Mouse (Mus musculus): ENCODE data around the gene 2210011C24Rik. TPM values are rescaled to one million over a fixed set of nuclear protein-coding genes. Genes with fewer than 3 reads are reported as not detected.

Gene 2210011C24Rik
- polyA plus RNA-seq, 1 experiment from 2014 or later = 2.6 TPM

DNA sequence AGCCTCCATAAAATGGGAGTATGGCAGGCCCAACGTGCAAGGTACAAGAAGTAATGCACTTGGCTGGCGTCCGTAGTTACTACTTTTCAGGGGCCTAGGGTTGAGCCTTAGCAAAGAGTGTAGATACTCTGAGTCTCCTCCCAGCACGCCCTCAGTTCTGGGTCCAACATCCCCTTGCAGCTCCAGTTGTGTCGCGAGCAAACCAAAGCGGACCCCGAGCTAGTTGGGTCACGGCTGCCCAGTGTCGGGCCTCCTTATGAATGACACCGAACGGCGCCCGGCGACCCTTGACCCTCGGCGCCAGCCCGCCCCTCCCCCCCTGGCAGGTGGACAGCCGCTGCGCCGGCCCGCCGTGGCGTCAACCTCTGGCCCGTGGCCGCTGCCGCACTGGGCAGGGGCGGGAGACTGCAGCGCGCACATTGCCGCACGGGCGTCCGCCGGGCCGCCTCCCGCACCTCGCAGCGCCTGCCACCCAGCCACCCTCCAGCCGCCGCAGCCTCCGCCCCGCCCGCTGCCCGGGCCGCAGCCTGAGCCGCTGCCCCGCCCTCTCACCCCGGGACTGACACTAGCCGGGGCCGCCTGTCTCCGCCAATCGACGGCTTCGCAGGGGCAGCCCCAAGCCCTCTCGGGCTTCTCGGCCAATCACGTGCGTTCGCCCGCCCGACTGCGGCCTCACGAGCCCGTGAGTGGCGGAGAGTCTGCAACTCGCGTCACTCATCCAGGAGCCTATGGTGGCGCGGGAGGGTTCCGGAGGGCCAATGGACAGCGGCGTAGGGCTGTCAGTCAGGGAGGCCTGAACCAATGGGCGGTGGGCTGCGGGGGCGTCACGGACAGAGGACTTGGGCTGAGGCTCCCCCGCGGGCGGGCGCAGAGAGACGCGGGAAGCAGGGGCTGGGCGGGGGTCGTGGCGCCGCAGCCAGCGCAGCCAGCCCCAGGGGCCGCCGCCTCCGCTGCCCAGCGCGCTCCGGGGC, 39.5 kb downstream of the 2210011C24Rik start, which contains the start of gene Prkaca:
Gene Prkaca, plus strand, starts transcription at position 844 of the 971 bp plus-strand sequence.
- peak; percentile 99 for ATAC-seq (ENCODE audit: borderline replicate concordance, extremely low read depth, low FRiP score, low TSS enrichment)
- Histone ChIP-seq H3K4me3 (peak within 1 kb of the TSS; percentile 81), H3K36me3 (peaks cover 18% of the 10 kb centered on the region), H3K9me3 (no peaks in the 10 kb centered on the region), H3K9ac (peak within 1 kb of the TSS; percentile 74), H3K4me2 (peak within 1 kb of the TSS; percentile 93), H3K27ac (peak within 1 kb of the TSS; percentile 58), H3K27me3 (no peaks in the 10 kb centered on the region), H3K4me1 (peaks cover 33% of the 10 kb centered on the region)
- WGBS = under 1% methylated on average over 78 of the region's 94 CpGs

- H3K4me3 ChIP-seq = peak overlapping the region; percentile 81
- H3K4me1 ChIP-seq = peaks cover 25% of the 10 kb centered on the region
- ATAC-seq (ENCODE audit: borderline replicate concordance, extremely low read depth, low FRiP score, low TSS enrichment) = no peak
- H3K4me2 ChIP-seq = peak overlapping the region; percentile 93
- no peaks in the 10 kb centered on the region for H3K9me3 ChIP-seq
- peaks cover 26% of the 10 kb centered on the region for H3K36me3 ChIP-seq
- peak overlapping the region; percentile 54; the same call in 1 of the 2 replicates for H3K27ac ChIP-seq
- no peaks in the 10 kb centered on the region for H3K27me3 ChIP-seq
- WGBS = 77% methylated on average over 6 of the region's 6 CpGs
- H3K9ac ChIP-seq = peak overlapping the region; percentile 60
Observed at GRCm38 (mm10) chr8:83971661-83972060, 40.3 kb downstream of the 2210011C24Rik start.

GRCm38 (mm10) chr8:83971121-83971520, 40.9 kb downstream of the 2210011C24Rik start:
- H3K9ac ChIP-seq = no peak overlapping the region
- no peaks in the 10 kb centered on the region for H3K27me3 ChIP-seq
- H3K4me2 ChIP-seq = no peak overlapping the region
- H3K9me3 ChIP-seq = no peaks in the 10 kb centered on the region
- no peak for ATAC-seq (ENCODE audit: borderline replicate concordance, extremely low read depth, low FRiP score, low TSS enrichment)
- H3K36me3 ChIP-seq = peaks cover 30% of the 10 kb centered on the region
- no peak overlapping the region for H3K27ac ChIP-seq
- H3K4me3 ChIP-seq = no peak overlapping the region
- peaks cover 21% of the 10 kb centered on the region for H3K4me1 ChIP-seq
- WGBS = 83% methylated on average over 4 of the region's 4 CpGs

GRCm38 (mm10) chr8:83967701-83968100, 44.3 kb downstream of the 2210011C24Rik start:
- Histone ChIP-seq H3K4me1 (0 out of 2 replicates have a peak, but pooled peaks cover 5% of the 10 kb centered on the region), H3K27me3 (no peaks in the 10 kb centered on the region), H3K9ac (no peak overlapping the region), H3K4me3 (no peak overlapping the region), H3K4me2 (no peak overlapping the region), H3K9me3 (no peaks in the 10 kb centered on the region), H3K36me3 (peaks cover 30% of the 10 kb centered on the region), H3K27ac (no peak overlapping the region)
- WGBS = 88% methylated on average over 7 of the region's 7 CpGs
- ATAC-seq (ENCODE audit: borderline replicate concordance, extremely low read depth, low FRiP score, low TSS enrichment) = no peak

- Histone ChIP-seq H3K4me1 (no peaks in the 10 kb centered on the region), H3K9ac (no peak overlapping the region), H3K4me3 (no peak overlapping the region), H3K36me3 (peaks cover 28% of the 10 kb centered on the region), H3K27me3 (no peaks in the 10 kb centered on the region), H3K4me2 (no peak overlapping the region), H3K9me3 (no peaks in the 10 kb centered on the region), H3K27ac (no peak overlapping the region)
- WGBS = 81% methylated on average over 5 of the region's 5 CpGs
- no peak for ATAC-seq (ENCODE audit: borderline replicate concordance, extremely low read depth, low FRiP score, low TSS enrichment)
Observed at GRCm38 (mm10) chr8:83964015-83964765, 47.8 kb downstream of the 2210011C24Rik start.

MicroRNA genes within 50 kb of the gene (microRNA counts, 519-probe panel; counts per million panel counts)
- 19.7 counts per million for microRNA mmu-miR-1199

Small RNAs within 50 kb of the gene (microRNA-seq; reads per million reads assigned to microRNA genes)
- 0.93 reads per million for gene Mir1199
- gene Mir8111 = 1.9 reads per million, percentile 4 among the genes with 10 or more reads in this experiment

Other genes with a start within 250 kb of the 2210011C24Rik start
- 18.6 and 19.7 TPM in 2 replicates for gene Adgrl1, start 112.1 kb downstream of the 2210011C24Rik start, polyA plus RNA-seq (2015; fragmentation: Nextera tagmentation; extraction: Ambion mirVana)
- gene Gm10644, start 57.0 kb downstream of the 2210011C24Rik start, polyA plus RNA-seq (2015; fragmentation: Nextera tagmentation; extraction: Ambion mirVana) = 0.74 and 0.86 TPM in 2 replicates
- gene Asf1b, start 56.7 kb downstream of the 2210011C24Rik start, polyA plus RNA-seq (2015; fragmentation: Nextera tagmentation; extraction: Ambion mirVana) = 82.2 and 83.5 TPM in 2 replicates
- gene Prkaca, start 39.2 kb downstream of the 2210011C24Rik start, polyA plus RNA-seq (2015; fragmentation: Nextera tagmentation; extraction: Ambion mirVana) = 156 TPM in 2 replicates
- 11.3 and 12.1 TPM in 2 replicates for gene Samd1, start 14.5 kb downstream of the 2210011C24Rik start, polyA plus RNA-seq (2015; fragmentation: Nextera tagmentation; extraction: Ambion mirVana)
- 0.93 and 0.98 TPM in 2 replicates for gene 1700067K01Rik, start 10.7 kb downstream of the 2210011C24Rik start, polyA plus RNA-seq (2015; fragmentation: Nextera tagmentation; extraction: Ambion mirVana)
- 6.0 and 6.7 TPM in 2 replicates for gene Palm3, start 9.3 kb upstream of the 2210011C24Rik start, polyA plus RNA-seq (2015; fragmentation: Nextera tagmentation; extraction: Ambion mirVana)
- gene Il27ra, start 30.4 kb upstream of the 2210011C24Rik start, polyA plus RNA-seq (2015; fragmentation: Nextera tagmentation; extraction: Ambion mirVana) = 1.4 and 2.2 TPM in 2 replicates
- not detected in 2 replicates for gene Rln3, start 32.8 kb upstream of the 2210011C24Rik start, polyA plus RNA-seq (2015; fragmentation: Nextera tagmentation; extraction: Ambion mirVana)
- 1.3 TPM in 2 replicates for gene Gm10643, start 53.0 kb upstream of the 2210011C24Rik start, polyA plus RNA-seq (2015; fragmentation: Nextera tagmentation; extraction: Ambion mirVana)
- gene Rfx1, start 54.7 kb upstream of the 2210011C24Rik start, polyA plus RNA-seq (2015; fragmentation: Nextera tagmentation; extraction: Ambion mirVana) = 9.0 and 10.6 TPM in 2 replicates
- 9.3 and 9.5 TPM in 2 replicates for gene Dcaf15, start 92.6 kb upstream of the 2210011C24Rik start, polyA plus RNA-seq (2015; fragmentation: Nextera tagmentation; extraction: Ambion mirVana)
- 0.16 and 0.36 TPM in 2 replicates for gene Podnl1, start 113.8 kb upstream of the 2210011C24Rik start, polyA plus RNA-seq (2015; fragmentation: Nextera tagmentation; extraction: Ambion mirVana)
- 23.1 and 23.4 TPM in 2 replicates for gene Cc2d1a, start 135.8 kb upstream of the 2210011C24Rik start, polyA plus RNA-seq (2015; fragmentation: Nextera tagmentation; extraction: Ambion mirVana)
- gene 4930432K21Rik, start 135.9 kb upstream of the 2210011C24Rik start, polyA plus RNA-seq (2015; fragmentation: Nextera tagmentation; extraction: Ambion mirVana) = 1.7 TPM in 2 replicates
- gene Nanos3, start 173.0 kb upstream of the 2210011C24Rik start, polyA plus RNA-seq (2015; fragmentation: Nextera tagmentation; extraction: Ambion mirVana) = 2.7 and 3.2 TPM in 2 replicates
- gene Zswim4, start 224.9 kb upstream of the 2210011C24Rik start, polyA plus RNA-seq (2015; fragmentation: Nextera tagmentation; extraction: Ambion mirVana) = 13.6 and 14.2 TPM in 2 replicates
- gene D8Ertd738e, start 237.5 kb upstream of the 2210011C24Rik start, polyA plus RNA-seq (2015; fragmentation: Nextera tagmentation; extraction: Ambion mirVana) = 320 and 350 TPM in 2 replicates
- 67.2 and 72.4 TPM in 2 replicates for gene Mri1, start 245.2 kb upstream of the 2210011C24Rik start, polyA plus RNA-seq (2015; fragmentation: Nextera tagmentation; extraction: Ambion mirVana)